Mouse (Mus musculus) heart, adult 2 months (tissue): ENCODE results near the gene Gm17324.

ENCODE experiments used
- CTCF ChIP-seq: fragments of 200-600 bp; IDR thresholded peaks from 2 replicates; pipeline ENCODE4 v1.8.1; 2022; ENCODE audit warnings: antibody characterized with exemption, mild to moderate bottlenecking, moderate library complexity
- EP300 ChIP-seq: fragments of 200-500 bp; IDR thresholded peaks from 2 replicates; pipeline ENCODE4 v1.6.1; 2011; ENCODE audit warnings: low read depth, low read length, control low read depth; ENCODE audit not compliant: insufficient read depth
- POLR2A ChIP-seq: fragments of 200-500 bp; IDR thresholded peaks from 2 replicates; pipeline ENCODE4 v1.6.1; 2011; ENCODE audit warnings: mild to moderate bottlenecking, low read depth, low read length, control low read depth; ENCODE audit not compliant: insufficient read depth

- TF ChIP-seq CTCF (no peak), EP300 (no peak), POLR2A (no peak)
Measured at GRCm38 (mm10) chr9:78401596-78401995, 47.0 kb downstream of the Gm17324 start.
